Mouse (Mus musculus): ENCODE data around the gene Six4.
"Not testable (repeated sequence)": the region's sequence is repeated elsewhere in the genome, so short reads cannot be mapped to it uniquely, and the experiment has no call there.

Gene Six4

DNA sequence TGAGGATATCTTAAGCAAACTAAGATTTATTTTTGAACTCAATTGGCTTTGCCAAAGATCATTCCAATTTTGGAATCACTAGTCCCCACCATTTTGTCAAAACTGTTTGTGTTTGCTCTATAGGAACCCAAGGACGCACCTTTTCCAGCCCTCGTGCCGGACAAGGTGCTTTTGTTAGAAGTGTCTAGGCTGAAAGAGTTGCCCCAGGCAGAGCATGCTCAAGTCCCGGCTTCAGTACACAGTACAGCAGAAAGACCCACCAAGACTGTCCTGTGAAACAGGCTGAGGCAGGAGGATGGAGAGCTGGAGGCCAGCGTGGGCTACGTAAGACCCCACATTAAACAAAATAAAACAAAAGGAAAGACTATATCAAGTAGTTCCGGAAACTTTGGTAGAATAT lies 26.2 kb downstream of the Six4 start:
- no peak for DNase-seq

DNA sequence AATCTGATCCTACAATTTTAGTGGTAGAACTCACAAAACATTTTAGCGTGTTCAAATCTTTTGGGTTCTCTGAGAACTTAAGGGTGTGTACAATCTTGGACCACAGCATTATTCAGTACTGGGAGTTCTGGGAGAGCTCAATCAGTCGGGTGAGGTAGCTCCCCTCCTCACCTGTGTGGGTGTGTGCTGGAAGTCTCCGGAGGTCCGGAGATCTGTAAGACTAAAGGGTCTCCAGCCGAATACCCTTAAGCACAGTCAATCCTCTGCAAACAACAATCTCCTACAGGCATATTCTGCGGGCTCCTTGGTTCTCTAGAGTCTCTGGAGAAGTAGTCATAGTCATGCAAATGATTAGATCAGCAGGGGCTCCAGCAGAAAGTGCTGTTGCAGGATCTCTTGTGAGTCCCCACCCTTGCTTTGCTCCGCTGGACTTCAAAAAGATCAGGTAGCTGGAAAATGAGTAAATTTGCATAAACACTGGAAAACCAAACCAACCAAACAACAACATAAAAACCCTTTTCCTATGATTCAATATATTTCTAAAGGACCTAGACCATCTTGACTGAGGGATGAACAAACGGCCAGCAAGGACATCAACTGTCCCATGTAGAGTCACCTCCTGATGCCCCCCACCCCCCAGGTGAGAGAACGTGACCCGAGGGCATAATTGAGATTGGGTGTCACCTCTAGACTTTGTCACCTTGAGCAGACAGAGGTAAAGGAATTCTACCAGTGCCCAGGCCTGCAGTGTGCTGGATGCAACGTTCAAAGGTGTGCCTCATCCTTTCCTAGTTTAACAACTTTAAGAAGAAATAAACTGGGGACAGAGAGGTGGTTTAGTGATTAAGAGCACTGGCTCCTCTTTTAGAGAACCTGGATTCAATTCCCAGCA lies 27.3 kb downstream of the Six4 start:
- DNase-seq, result no peak

DNA sequence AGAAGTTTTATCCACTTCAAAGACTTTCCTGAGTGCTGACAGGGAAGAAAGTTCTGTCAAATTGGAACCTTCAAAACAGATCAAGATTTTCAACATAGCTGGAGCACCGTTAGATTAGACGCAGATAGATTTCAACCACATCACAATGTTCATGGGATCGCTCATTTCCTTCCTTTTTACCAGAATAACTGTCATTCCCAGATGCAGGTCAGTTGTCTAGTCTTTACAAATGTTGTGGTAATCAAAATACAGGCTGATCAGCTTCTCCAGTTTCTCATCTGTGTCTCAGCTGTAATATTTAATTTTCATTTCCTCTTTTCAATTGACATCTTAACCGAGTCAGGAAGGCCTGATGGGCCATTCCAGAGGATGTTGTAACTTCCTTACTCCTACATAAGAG lies 29.5 kb downstream of the Six4 start:
- no peak for DNase-seq

DNA sequence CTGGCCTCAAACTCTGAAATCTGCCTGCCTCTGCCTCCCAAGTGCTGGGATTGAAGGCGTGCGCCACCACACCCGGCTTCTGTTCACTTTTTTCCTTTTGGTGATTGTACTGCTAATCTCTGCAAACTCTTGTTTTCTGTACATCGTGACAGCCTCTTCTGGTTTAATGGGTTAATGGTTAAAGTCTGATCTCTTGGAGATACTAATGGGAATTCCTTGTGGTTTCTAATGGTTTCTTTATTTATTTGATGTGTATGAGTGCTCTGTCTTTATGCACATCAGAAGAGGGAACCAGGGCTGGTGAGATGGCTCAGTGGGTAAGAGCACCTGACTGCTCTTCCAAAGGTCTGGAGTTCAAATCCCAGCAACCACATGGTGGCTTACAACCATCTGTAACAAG lies 31.4 kb downstream of the Six4 start:
- DNase-seq, result not testable (repeated sequence)

DNA sequence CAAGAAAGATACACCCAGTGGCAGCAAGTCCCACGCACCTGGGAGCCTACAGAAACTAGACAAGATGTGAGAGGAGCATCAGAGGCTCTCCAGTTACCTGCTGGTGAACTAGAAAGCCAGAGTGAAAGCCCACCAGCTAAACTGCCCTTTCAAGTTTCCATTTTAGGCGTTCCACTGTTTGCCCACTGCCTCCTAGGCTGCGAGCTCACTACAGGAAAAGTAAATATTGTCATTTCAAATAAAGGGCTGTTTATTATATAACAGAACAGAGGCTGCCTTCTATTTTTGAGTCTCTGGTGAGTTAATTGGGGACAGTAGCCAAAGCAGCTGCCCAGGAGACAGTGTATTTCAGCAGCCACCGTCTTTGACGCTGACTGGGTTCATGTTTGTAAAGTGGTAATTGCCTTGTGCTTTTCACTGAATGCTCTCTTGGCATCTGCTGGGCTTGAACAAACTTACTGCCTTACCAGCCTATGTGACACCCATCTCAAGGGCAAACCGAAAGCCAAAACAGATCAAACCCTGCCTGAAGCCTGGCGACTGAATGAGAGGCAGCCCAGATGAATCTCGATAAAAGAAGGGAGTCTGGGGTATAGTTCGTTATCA lies 52.3 kb downstream of the Six4 start:
- DNase-seq, result no peak

DNA sequence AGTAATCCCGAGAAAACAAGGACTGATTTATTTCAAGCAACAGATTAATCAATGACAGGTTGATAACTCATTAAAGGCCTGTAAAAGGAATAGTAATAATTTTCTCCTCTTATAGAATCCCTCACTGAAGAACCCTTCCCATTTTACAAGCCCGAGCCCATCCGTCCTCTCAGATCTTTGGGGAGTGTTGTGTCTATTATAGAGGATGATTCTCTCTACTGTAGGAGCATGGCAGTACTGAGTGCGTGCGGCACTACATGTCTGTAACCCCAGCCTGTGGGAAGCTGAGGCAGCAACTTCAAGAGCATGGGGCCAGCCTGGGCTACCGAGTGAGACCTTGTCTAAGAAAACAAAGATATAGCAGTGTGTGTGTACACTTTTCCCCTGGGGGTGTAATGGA lies 55.8 kb downstream of the Six4 start:
- no peak for DNase-seq

DNA sequence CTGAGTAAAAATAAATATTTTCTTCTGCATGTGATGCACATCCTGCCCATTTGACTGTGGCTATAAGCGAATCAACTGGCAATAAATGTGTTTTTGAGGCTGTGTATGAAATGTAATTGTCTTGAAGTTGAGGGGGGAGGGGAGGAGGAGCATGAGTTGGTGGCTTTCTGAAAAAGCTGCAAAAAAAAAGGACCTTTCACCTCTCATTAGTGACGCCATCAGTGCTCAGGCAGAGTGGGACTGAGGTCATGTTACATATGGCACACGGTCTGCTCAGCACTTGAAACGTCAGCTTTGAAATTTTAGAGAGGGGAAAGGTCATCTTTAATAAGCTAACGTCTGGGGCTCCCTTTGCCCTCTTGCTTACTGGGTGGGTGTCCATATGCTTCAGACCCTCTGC lies 57.8 kb downstream of the Six4 start:
- no peak for DNase-seq

DNA sequence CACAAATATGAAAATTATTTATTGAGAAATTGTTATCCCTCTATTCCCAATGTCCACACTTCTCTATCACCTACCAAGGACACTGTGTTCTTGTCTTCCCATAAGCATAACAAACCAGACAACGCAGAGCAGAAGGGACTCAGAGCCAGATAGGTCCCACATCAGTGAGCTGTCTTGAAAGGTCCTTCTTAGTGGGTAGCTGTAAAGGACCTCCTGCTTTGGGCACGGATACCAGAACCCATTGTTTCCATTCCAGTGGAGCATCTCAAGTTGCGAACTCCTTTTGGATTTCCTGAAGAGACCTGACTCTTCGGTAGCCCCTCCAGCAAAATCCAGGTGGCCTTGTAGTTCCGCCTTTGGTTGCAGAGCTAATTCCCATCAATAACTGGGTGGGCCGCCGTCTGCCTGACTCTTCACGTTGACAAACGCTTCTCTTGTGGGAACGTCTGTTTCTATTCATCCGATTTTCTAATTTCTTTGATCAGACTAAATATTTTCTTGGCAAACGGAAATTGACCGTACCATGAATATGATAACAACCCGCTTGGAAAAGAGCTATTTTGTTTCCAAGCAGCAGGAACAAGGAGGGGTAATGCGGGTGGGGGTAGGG lies 58.6 kb downstream of the Six4 start:
- DNase-seq, result no peak

DNA sequence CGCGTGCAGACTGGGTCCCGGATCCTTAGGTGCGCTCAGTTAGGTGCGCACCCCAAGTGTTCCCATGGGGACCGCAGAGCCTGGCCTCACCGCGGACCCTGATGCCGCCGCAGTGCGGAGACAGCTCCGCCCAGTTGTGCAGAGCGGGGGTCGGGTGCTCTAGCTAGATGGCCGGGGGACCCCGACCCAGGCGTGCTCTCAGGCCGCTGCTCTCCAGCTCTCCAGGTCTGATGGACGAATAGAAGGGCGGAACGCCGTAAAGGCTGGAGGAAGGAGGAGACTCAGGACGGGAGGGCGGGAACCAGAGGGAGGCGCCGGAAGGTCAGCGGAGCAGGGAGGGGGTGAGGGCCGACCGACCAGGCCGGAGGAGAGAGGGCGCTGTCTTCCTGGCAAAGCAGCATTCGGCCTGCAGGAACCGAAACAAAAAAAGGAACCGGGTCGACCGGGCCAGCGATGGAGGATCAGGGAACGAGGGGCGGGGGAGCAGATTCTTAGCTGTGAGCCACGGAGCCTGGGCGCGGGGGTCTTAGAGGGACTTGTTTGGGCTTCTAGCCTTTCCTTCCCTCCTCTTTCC lies 59.5 kb downstream of the Six4 start, which contains the start of gene Six1:
Six1 (minus strand) TSS at position 220 of the 574 bp plus-strand sequence.
- DNase-seq, result no peak

DNA sequence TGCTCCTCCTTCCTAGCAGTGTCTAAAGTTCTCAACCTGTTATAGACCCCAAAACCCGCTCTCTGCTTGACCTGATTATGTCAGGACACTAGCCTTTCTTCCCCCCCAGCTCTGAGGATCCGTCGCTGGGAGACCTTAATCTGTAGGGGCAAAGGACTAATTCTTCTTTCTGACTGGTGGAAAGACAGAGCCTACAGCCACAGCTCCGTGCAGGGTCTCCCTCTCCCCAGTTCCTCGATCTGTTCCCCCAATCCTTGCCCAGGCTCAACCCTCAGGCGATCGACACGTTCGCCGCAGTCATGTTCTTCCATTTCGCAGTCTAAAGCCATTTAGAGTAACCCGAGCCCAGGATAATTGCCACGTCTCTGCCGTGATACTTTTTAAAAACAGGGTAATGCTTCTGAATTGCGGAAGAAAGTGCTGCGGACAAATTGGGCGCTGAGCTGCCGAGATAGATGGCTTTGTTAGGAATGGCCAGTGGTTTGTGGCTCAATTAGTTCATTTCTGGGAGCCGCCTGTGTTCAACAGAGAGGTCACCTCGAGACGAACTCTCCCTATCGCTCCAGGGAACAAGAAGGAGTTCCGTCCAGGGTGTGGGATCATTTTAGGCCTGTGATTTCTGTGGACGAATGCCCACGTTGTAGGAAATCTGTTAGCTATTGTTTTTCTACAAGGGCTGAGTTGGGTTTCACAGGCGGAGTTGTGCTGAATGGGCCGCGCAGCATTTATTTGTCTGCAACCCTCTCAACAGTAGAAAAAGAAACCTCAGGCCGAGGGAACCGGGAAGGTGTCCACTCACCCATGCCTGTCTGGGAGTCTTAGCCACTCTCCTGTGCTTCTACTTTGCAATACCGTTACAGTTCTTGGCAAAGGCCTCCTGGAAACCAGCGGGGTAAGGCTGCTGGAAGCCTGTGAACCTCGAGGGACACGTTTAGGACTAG lies 60.3 kb downstream of the Six4 start:
- DNase-seq, result no peak

DNA sequence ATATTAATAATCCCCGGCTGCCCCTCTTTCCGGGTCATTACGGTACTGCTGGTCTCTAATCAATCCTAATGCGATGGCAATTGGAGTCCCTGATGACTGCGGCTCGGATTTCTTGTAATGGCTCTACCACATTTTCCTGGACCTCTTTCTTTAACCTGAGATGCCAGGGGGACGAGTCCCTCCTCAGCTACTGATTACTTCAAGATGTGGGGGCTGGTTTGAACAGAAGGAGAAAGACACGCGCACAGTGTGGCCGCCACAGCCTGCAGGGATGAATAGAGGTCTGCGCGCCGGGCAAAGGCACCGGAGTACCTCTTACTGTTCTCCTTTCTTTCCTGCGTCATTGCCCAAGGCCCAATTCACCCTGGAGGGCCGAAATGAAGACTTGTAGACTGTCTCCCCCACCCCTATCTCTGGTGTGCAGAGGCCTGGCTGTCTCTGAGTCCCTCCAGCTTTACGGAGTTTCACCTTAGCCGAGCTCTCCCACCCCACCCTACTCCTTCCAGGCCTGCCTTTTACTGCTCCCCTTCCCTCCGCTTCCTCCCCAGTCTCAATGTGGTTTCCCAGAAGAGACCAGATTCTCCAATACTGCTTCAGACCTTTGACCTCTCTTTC lies 61.1 kb downstream of the Six4 start:
- DNase-seq, result no peak

DNA sequence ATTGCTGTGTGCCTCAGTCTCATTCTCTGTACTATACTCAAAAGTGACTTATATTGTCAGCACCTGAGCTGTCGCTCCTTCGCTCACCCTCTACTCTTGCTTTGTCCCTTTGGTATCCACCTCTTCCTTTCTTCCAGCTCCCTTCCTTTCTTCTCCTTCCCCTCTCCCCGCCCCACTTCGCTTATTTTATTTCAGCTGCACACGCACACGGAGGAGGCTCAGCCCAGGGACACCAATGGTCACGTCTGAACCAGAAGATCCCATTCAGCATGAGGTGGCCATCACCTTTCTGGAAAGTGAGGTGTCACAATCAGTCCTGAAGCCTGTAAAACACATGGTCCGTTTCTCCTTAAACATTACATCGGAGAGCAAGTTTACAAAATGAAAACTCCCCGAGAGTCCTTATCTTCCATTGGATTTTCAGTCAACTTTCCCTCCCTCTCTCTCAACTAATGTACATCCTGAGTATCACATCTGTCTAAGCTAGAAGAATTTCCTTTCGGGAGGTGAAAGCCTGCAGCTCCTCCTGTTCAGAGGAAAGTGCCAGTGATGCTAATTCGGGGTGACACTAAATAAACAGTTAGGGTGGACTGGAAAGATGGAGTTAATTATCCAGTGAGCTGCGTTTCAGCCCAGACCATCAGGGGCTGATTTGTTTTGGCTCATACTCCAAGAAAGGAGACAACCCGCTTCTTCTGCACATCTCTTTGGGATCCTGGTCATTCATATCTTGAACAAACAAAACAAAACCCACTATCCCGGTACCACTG lies 62.3 kb downstream of the Six4 start:
- no peak for DNase-seq

DNA sequence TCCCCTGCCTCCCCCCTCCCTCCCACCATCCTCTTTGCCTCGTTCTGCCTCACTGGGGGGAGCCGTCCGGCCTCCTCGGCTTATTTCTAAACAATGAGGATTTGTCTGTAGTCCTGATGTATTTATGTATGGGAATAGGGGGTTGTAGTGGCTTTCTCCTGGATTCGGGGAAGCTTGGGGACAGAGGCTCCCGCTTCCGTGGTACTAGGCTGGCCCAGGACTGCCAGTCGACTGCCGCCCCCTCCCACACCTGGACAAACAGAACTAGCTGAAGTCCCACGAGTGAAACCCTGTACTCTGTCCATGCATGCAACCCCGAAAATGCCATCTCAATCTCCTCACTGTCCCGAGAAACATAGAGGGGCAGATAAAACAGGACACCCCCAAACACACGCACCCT lies 63.0 kb downstream of the Six4 start:
- DNase-seq, result no peak

Data from thymus, postnatal 25 days (tissue).